Mouse (Mus musculus): ENCODE data around the gene Elovl6. TPM values are rescaled to one million over a fixed set of nuclear protein-coding genes. Genes with fewer than 3 reads are reported as not detected.

Elovl6 gene
- polyA plus RNA-seq, 1 experiment from 2014 or later: 4.1 TPM

- H3K9me3 ChIP-seq (ENCODE audit: low read length): no peaks in the 10 kb centered on the region
- H3K4me2 ChIP-seq (replicated peaks; ENCODE audit: low read depth, low read length): no peak overlapping the region
- DNase-seq (ENCODE audit: low spot score) (peak; percentile 82), ATAC-seq (no peak)
- H3K9ac ChIP-seq (replicated peaks; ENCODE audit: low read depth): no peak overlapping the region
- no peaks in the 10 kb centered on the region for H3K36me3 ChIP-seq (ENCODE audit: insufficient read depth, low read length)
- no peak overlapping the region for H3K4me3 ChIP-seq (ENCODE audit: low read depth, low read length)
- no peak for TF ChIP-seq EP300 (IDR thresholded peaks at IDR 0.05)
- TF ChIP-seq CTCF (IDR thresholded peaks at IDR 0.05): peak; percentile 82
- H3K4me1 ChIP-seq (ENCODE audit: insufficient read depth, low read depth, low read length): no peaks in the 10 kb centered on the region
- no peak overlapping the region for H3K27ac ChIP-seq (ENCODE audit: low read length)
- WGBS: 55% methylated on average over 8 of the region's 8 CpGs
- no peaks in the 10 kb centered on the region for H3K27me3 ChIP-seq (replicated peaks; ENCODE audit: insufficient read depth, low read length)
These were observed 154.7 kb downstream of the Elovl6 start for GRCm38 (mm10) chr3:129686698-129687333.

GRCm38 (mm10) chr3:129687429-129687828, 155.3 kb downstream of the Elovl6 start:
- H3K27ac ChIP-seq (ENCODE audit: low read length): no peak overlapping the region
- DNase-seq (ENCODE audit: low spot score) (no peak), ATAC-seq (no peak)
- no peaks in the 10 kb centered on the region for H3K9me3 ChIP-seq (ENCODE audit: low read length)
- no peaks in the 10 kb centered on the region for H3K36me3 ChIP-seq (ENCODE audit: insufficient read depth, low read length)
- 74% methylated on average over 5 of the region's 5 CpGs for WGBS
- no peak for TF ChIP-seq EP300 (IDR thresholded peaks at IDR 0.05)
- no peak for TF ChIP-seq CTCF (IDR thresholded peaks at IDR 0.05)
- H3K4me2 ChIP-seq (replicated peaks; ENCODE audit: low read depth, low read length): no peak overlapping the region
- H3K9ac ChIP-seq (replicated peaks; ENCODE audit: low read depth): no peak overlapping the region
- no peak overlapping the region for H3K4me3 ChIP-seq (ENCODE audit: low read depth, low read length)
- no peaks in the 10 kb centered on the region for H3K27me3 ChIP-seq (replicated peaks; ENCODE audit: insufficient read depth, low read length)
- H3K4me1 ChIP-seq (ENCODE audit: insufficient read depth, low read depth, low read length): no peaks in the 10 kb centered on the region

Small RNA genes within 50 kb of the gene (microRNA-seq; reads per million reads assigned to microRNA genes)
- gene Gm24515: not detected

Other genes starting within 250 kb of the Elovl6 start
- 106 and 118 TPM in 2 replicates for gene Enpep, start 199.6 kb upstream of the Elovl6 start, polyA plus RNA-seq (2015; fragmentation: Nextera tagmentation; extraction: Ambion mirVana)
- gene Egf, start 223.0 kb downstream of the Elovl6 start, polyA plus RNA-seq (2015; fragmentation: Nextera tagmentation; extraction: Ambion mirVana): 0.54 and 0.67 TPM in 2 replicates